Mouse (Mus musculus) small intestine, adult 2 months (tissue): ENCODE measurements around the gene Pmepa1.

ENCODE experiments used
- CTCF ChIP-seq: fragments of 200-500 bp; IDR thresholded peaks from 2 replicates; pipeline ENCODE4 v1.5.1; 2012; ENCODE audit warnings: low read depth, mild to moderate bottlenecking, control low read depth, inconsistent platforms, low read length, moderate library complexity, mixed read lengths; ENCODE audit not compliant: insufficient replicate concordance, insufficient read length; ENCODE audit errors: extremely low read depth
- POLR2A ChIP-seq: fragments of 200-500 bp; IDR thresholded peaks from 2 replicates; pipeline ENCODE4 v1.6.1; 2012; ENCODE audit warnings: low read depth, mild to moderate bottlenecking, control low read depth, inconsistent platforms, low read length, moderate library complexity

GRCm38 (mm10) chr2:173224097-173224496 lies 52.2 kb downstream of the Pmepa1 start:
- no peak for TF ChIP-seq CTCF
- no peak for TF ChIP-seq POLR2A
